Mouse (Mus musculus) small intestine, adult 2 months (tissue): ENCODE measurements around the gene Hist2h2be.
"Not testable (repeated sequence)": the region's sequence is repeated elsewhere in the genome, so short reads cannot be mapped to it uniquely, and the experiment has no call there.

Experiments used
- CTCF ChIP-seq: fragments of 200-500 bp; IDR thresholded peaks from 2 replicates; pipeline ENCODE4 v1.5.1; 2012; ENCODE audit warnings: low read depth, mild to moderate bottlenecking, control low read depth, inconsistent platforms, low read length, moderate library complexity, mixed read lengths; ENCODE audit not compliant: insufficient replicate concordance, insufficient read length; ENCODE audit errors: extremely low read depth
- POLR2A ChIP-seq: fragments of 200-500 bp; IDR thresholded peaks from 2 replicates; pipeline ENCODE4 v1.6.1; 2012; ENCODE audit warnings: low read depth, mild to moderate bottlenecking, control low read depth, inconsistent platforms, low read length, moderate library complexity

- TF ChIP-seq CTCF, POLR2A: not testable (repeated sequence)
Measured at GRCm38 (mm10) chr3:96238954-96239793, 18.3 kb downstream of the Hist2h2be start, which contains the start of gene Hist2h3c2.
